Mouse (Mus musculus) heart, embryonic 14.5 days (tissue): Measurements from ENCODE around the gene Ap4b1. TPM values are rescaled to one million over a fixed set of nuclear protein-coding genes. Genes with fewer than 3 reads are reported as not detected.

Experiments used
- ATAC-seq: fragments of 200-750 bp; cut with Nextera tagmentation; 2 replicates; pipeline ENCODE4 v1.8.0; 2017; ENCODE audit warnings: low read depth, moderate TSS enrichment; ENCODE audit not compliant: insufficient number of reproducible peaks, insufficient read depth, low FRiP score
- H3K27ac ChIP-seq, 2 experiments: fragments of 200-500 bp in 1 of 2; fragments of 300-500 bp in 1 of 2; sonication (generic) in 1 of 2; replicated peaks in 1 of 2; 2 replicates each; pipeline ENCODE4 v1.5.1; 2012 to 2014; ENCODE audit warnings: low read depth in 2 of 2, low read length in 2 of 2, control low read depth in 1 of 2, mild to moderate bottlenecking in 1 of 2, mixed read lengths in 1 of 2; ENCODE audit not compliant: control insufficient read depth in 1 of 2, insufficient read depth in 1 of 2
- H3K27me3 ChIP-seq: fragments of 300-500 bp; sonication (generic); 2 replicates; pipeline ENCODE4 v1.6.1; 2014; ENCODE audit warnings: mild to moderate bottlenecking, low read length, control low read depth; ENCODE audit not compliant: control insufficient read depth, insufficient read depth
- H3K36me3 ChIP-seq: fragments of 300-500 bp; sonication (generic); 2 replicates; pipeline ENCODE4 v1.6.1; 2014; ENCODE audit warnings: mild to moderate bottlenecking, control low read depth, low read length, mixed read lengths; ENCODE audit not compliant: control insufficient read depth, insufficient read depth
- H3K4me1 ChIP-seq, 2 experiments: fragments of 200-500 bp in 1 of 2; fragments of 300-500 bp in 1 of 2; sonication (generic) in 1 of 2; 2 replicates each; pipeline ENCODE4 v1.6.1; 2012 to 2014; ENCODE audit warnings: low read length in 2 of 2, control low read depth in 1 of 2, mixed read lengths in 1 of 2; ENCODE audit not compliant: control insufficient read depth in 2 of 2, insufficient read depth in 2 of 2
- H3K4me2 ChIP-seq: fragments of 300-500 bp; sonication (generic); 2 replicates; pipeline ENCODE4 v1.6.1; 2014; ENCODE audit warnings: mild to moderate bottlenecking, low read length
- H3K4me3 ChIP-seq, 2 experiments: fragments of 200-500 bp in 1 of 2; fragments of 300-500 bp in 1 of 2; sonication (generic) in 1 of 2; 2 replicates each; pipeline ENCODE4 v1.5.1; 2012 to 2014; ENCODE audit warnings: low read length in 2 of 2, mild to moderate bottlenecking in 2 of 2, control low read depth in 1 of 2, low read depth in 1 of 2, moderate library complexity in 1 of 2; ENCODE audit not compliant: control insufficient read depth in 1 of 2, insufficient read depth in 1 of 2
- H3K9ac ChIP-seq: fragments of 300-500 bp; sonication (generic); 2 replicates; pipeline ENCODE4 v1.6.1; 2014; ENCODE audit warnings: mild to moderate bottlenecking, low read length
- H3K9me3 ChIP-seq: fragments of 300-500 bp; sonication (generic); 2 replicates; pipeline ENCODE4 v1.6.1; 2016; ENCODE audit warnings: low read length, control low read depth; ENCODE audit not compliant: control insufficient read depth
- WGBS: fragments of 180-500 bp; shearing (Covaris S2); extraction: QIAGEN DNeasy Blood & Tissue Kit; methylation state at CpG from one replicate; pipeline ENCODE4 v1.1.7; 2014; 5-methylcytosine and 5-hydroxymethylcytosine counted together
- polyA plus RNA-seq: library from polyadenylated mRNA; unstranded; fragments of >200 nt; fragmentation: Nextera tagmentation; extraction: Ambion mirVana; gene quantifications from 2 replicates; pipeline ENCODE4 v1.2.1, GENCODE M21; 2014

Gene Ap4b1
- polyA plus RNA-seq, 1 experiment from 2014 or later, result 18.9 TPM

- Histone ChIP-seq H3K4me2 (no peak overlapping the region), H3K27me3 (no peaks in the 10 kb centered on the region), H3K36me3 (no peaks in the 10 kb centered on the region), H3K4me1 (no peaks in the 10 kb centered on the region), H3K27ac (no peak overlapping the region), H3K9ac (no peak overlapping the region), H3K9me3 (no peaks in the 10 kb centered on the region), H3K4me3 (no peak overlapping the region)
- WGBS, result 85% methylated on average over 5 of the region's 5 CpGs
- ATAC-seq, result no peak
Observed at GRCm38 (mm10) chr3:103867424-103867971, 58.2 kb downstream of the Ap4b1 start.

- no peak overlapping the region for H3K27ac ChIP-seq
- H3K4me1 ChIP-seq, result no peaks in the 10 kb centered on the region
- no peaks in the 10 kb centered on the region for H3K9me3 ChIP-seq
- no peak overlapping the region for H3K4me3 ChIP-seq
- ATAC-seq, result no peak
- H3K27me3 ChIP-seq, result no peaks in the 10 kb centered on the region
- H3K9ac ChIP-seq, result no peak overlapping the region
- no peak overlapping the region for H3K4me2 ChIP-seq
- WGBS, result 69% methylated on average over 4 of the region's 4 CpGs
- H3K36me3 ChIP-seq, result no peaks in the 10 kb centered on the region
Observed at GRCm38 (mm10) chr3:103868008-103868407, 58.7 kb downstream of the Ap4b1 start.

Other genes with a start within 250 kb of the Ap4b1 start
- gene Syt6, start 234.3 kb upstream of the Ap4b1 start, polyA plus RNA-seq, result 0.14 TPM in 1 of 2 replicates, not detected in the other
- not detected in 2 replicates for gene Atg4a-ps, start 163.5 kb upstream of the Ap4b1 start, polyA plus RNA-seq
- 23.5 and 27.4 TPM in 2 replicates for gene Olfml3, start 71.5 kb upstream of the Ap4b1 start, polyA plus RNA-seq
- gene Gm10964, start 70.2 kb upstream of the Ap4b1 start, polyA plus RNA-seq, result not detected in 2 replicates
- gene Hipk1, start 18.0 kb upstream of the Ap4b1 start, polyA plus RNA-seq, result 14.4 and 15.3 TPM in 2 replicates
- 19.8 and 23.6 TPM in 2 replicates for gene Dclre1b, start 76 bp upstream of the Ap4b1 start, polyA plus RNA-seq
- gene Gm43064, start 53 bp downstream of the Ap4b1 start, polyA plus RNA-seq, result 0.39 TPM in 1 of 2 replicates, not detected in the other
- gene Bcl2l15, start 23.1 kb downstream of the Ap4b1 start, polyA plus RNA-seq, result 0.23 and 0.31 TPM in 2 replicates
- 0.99 and 1.1 TPM in 2 replicates for gene Ptpn22, start 50.3 kb downstream of the Ap4b1 start, polyA plus RNA-seq
- 6.8 and 7.0 TPM in 2 replicates for gene Rsbn1, start 104.6 kb downstream of the Ap4b1 start, polyA plus RNA-seq
- 16.5 and 17.6 TPM in 2 replicates for gene Phtf1, start 158.6 kb downstream of the Ap4b1 start, polyA plus RNA-seq